Mouse (Mus musculus) spleen, adult 10 weeks (tissue): ENCODE data around the gene Gm6592. TPM values are rescaled to one million over a fixed set of nuclear protein-coding genes. Genes with fewer than 3 reads are reported as not detected.

Source experiments
- polyA plus RNA-seq: library from polyadenylated mRNA; stranded (reverse); fragments of 350-450 nt; fragmentation: Illumina TruSeq; extraction: RNeasy Lipid Tissue Mini Kit (QIAGEN cat#74804); gene quantifications from one replicate; pipeline ENCODE4 v1.2.3, GENCODE M21; 2015; ENCODE audit warnings: low replicate concordance; ENCODE audit not compliant: insufficient read depth

Gm6592 gene
- not detected for polyA plus RNA-seq

GRCm38 (mm10) chrX:8843694-8844093 is at the start of gene Gm6592:
Gm6592 (plus strand) TSS chrX:8843994.

GRCm38 (mm10) chrX:8803391-8803790 is 40.4 kb upstream of the Gm6592 start, which contains the start of gene Ssxb5:
Ssxb5 (plus strand) TSS chrX:8803691.

GRCm38 (mm10) chrX:8873953-8874352 is 30.2 kb downstream of the Gm6592 start, which contains the start of gene Gm5751:
Gm5751 (plus strand) TSS chrX:8874253.

GRCm38 (mm10) chrX:8892343-8893155 is 48.8 kb downstream of the Gm6592 start, which contains the start of gene B630019K06Rik:
B630019K06Rik (plus strand) TSS chrX:8892382.

Other genes with a start within 250 kb of the Gm6592 start
- not detected for gene Ssxb8, start 153.2 kb upstream of the Gm6592 start, polyA plus RNA-seq
- gene Ssx9, start 95.6 kb upstream of the Gm6592 start, polyA plus RNA-seq: not detected
- not detected for gene Ssxb5, start 40.3 kb upstream of the Gm6592 start, polyA plus RNA-seq
- gene Gm5751, start 30.3 kb downstream of the Gm6592 start, polyA plus RNA-seq: not detected
- gene B630019K06Rik, start 48.4 kb downstream of the Gm6592 start, polyA plus RNA-seq: 2.7 TPM
- not detected for gene Fthl17b, start 119.0 kb downstream of the Gm6592 start, polyA plus RNA-seq
- not detected for gene Fthl17c, start 132.6 kb downstream of the Gm6592 start, polyA plus RNA-seq
- not detected for gene Fthl17d, start 142.8 kb downstream of the Gm6592 start, polyA plus RNA-seq
- gene Fthl17e, start 189.5 kb downstream of the Gm6592 start, polyA plus RNA-seq: not detected
- not detected for gene Fthl17f, start 219.0 kb downstream of the Gm6592 start, polyA plus RNA-seq